Mouse (Mus musculus) layer of hippocampus, adult 8-10 months (tissue): ENCODE results near the gene Ccdc70. TPM values are rescaled to one million over a fixed set of nuclear protein-coding genes. Genes with fewer than 3 reads are reported as not detected.
"Not testable (repeated sequence)": the region's sequence is repeated elsewhere in the genome, so short reads cannot be mapped to it uniquely, and the experiment has no call there.

Experiments used
- DNase-seq, 2 experiments: peaks; one replicate each; pipeline ENCODE4 v3.0.0; 2022; ENCODE audit warnings: low spot score in 2 of 2
- total RNA-seq, 4 experiments: library from RNA; stranded (reverse); gene quantifications; 2 replicates each; pipeline ENCODE4 v1.2.4; 2022

Gene Ccdc70
- total RNA-seq, result not detected

- DNase-seq, result no peak
These were observed at the start of gene Ccdc70 for GRCm38 (mm10) chr8:21969475-21969874. Gene Ccdc70, plus strand, starts transcription at chr8:21969775.

- not testable (repeated sequence) for DNase-seq
These were observed 38.8 kb upstream of the Ccdc70 start for GRCm38 (mm10) chr8:21930754-21931153.

- no peak for DNase-seq
These were observed 37.0 kb upstream of the Ccdc70 start, which contains the start of gene Defb15 for GRCm38 (mm10) chr8:21932610-21933009. Gene Defb15, minus strand, starts transcription at chr8:21932710.

GRCm38 (mm10) chr8:21938052-21938451 is 31.5 kb upstream of the Ccdc70 start, which contains the start of gene Defb35:
Gene Defb35, plus strand, starts transcription at chr8:21938352.
- DNase-seq, result not testable (repeated sequence)

GRCm38 (mm10) chr8:21946462-21946861 is 23.1 kb upstream of the Ccdc70 start, which contains the start of gene Defb13:
Gene Defb13, plus strand, starts transcription at chr8:21946762.
- DNase-seq, result no peak

- DNase-seq, result no peak
These were observed 22.1 kb upstream of the Ccdc70 start for GRCm38 (mm10) chr8:21947311-21948017.

- DNase-seq, result peak; percentile 15 to 55
These were observed 14.3 kb upstream of the Ccdc70 start for GRCm38 (mm10) chr8:21955321-21955720.

GRCm38 (mm10) chr8:21956336-21956735 is 13.2 kb upstream of the Ccdc70 start:
- DNase-seq, result no peak

GRCm38 (mm10) chr8:21958414-21958813 is 11.2 kb upstream of the Ccdc70 start, which contains the start of gene Fam90a1a:
Gene Fam90a1a, plus strand, starts transcription at chr8:21958714.
- DNase-seq, result no peak

- DNase-seq, result no peak
These were observed 2.9 kb upstream of the Ccdc70 start for GRCm38 (mm10) chr8:21966646-21967045.

- peak; percentile 29 to 48 for DNase-seq
These were observed 8.6 kb downstream of the Ccdc70 start for GRCm38 (mm10) chr8:21978193-21978592.

- peak; percentile 20 to 46 for DNase-seq
These were observed 12.2 kb downstream of the Ccdc70 start for GRCm38 (mm10) chr8:21981664-21982337.

GRCm38 (mm10) chr8:21992184-21992583 is 22.6 kb downstream of the Ccdc70 start:
- peak; percentile 41 to 70 for DNase-seq

GRCm38 (mm10) chr8:21995181-21995580 is 25.6 kb downstream of the Ccdc70 start:
- no peak for DNase-seq

- no peak for DNase-seq
These were observed 35.4 kb downstream of the Ccdc70 start for GRCm38 (mm10) chr8:22004750-22005522.

- no peak for DNase-seq
These were observed 36.8 kb downstream of the Ccdc70 start for GRCm38 (mm10) chr8:22006423-22006822.

GRCm38 (mm10) chr8:22009403-22009802 is 39.8 kb downstream of the Ccdc70 start:
- no peak for DNase-seq

GRCm38 (mm10) chr8:22013034-22013707 is 43.6 kb downstream of the Ccdc70 start:
- DNase-seq, result no peak

GRCm38 (mm10) chr8:22017731-22018130 is 48.2 kb downstream of the Ccdc70 start:
- no peak for DNase-seq

- DNase-seq, result no peak
These were observed 49.9 kb downstream of the Ccdc70 start for GRCm38 (mm10) chr8:22019498-22019897.

GRCm38 (mm10) chr8:22022244-22022643 is 52.7 kb downstream of the Ccdc70 start:
- no peak for DNase-seq
